Mouse (Mus musculus) MEL (cell line): ENCODE measurements around the gene Mfng. TPM values are rescaled to one million over a fixed set of nuclear protein-coding genes. Genes with fewer than 3 reads are reported as not detected.

Experiments
- DNase-seq: peaks from one replicate; pipeline ENCODE4 v3.0.0; 2011; ENCODE audit warnings: low read depth, low spot score
- H3K27ac ChIP-seq: 2 replicates; pipeline ENCODE4 v1.5.1; 2012; ENCODE audit warnings: low read depth, mild to moderate bottlenecking, control low read depth, low read length, moderate library complexity; ENCODE audit not compliant: control insufficient read depth
- H3K27me3 ChIP-seq, 2 experiments: fragments of 150-350 bp in 1 of 2; sonication (generic) in 1 of 2; 2 replicates each; pipeline ENCODE4 v1.6.1; 2012; ENCODE audit warnings: low read length in 2 of 2, mild to moderate bottlenecking in 2 of 2, improper control_type of control experiment in 1 of 2, moderate library complexity in 1 of 2; ENCODE audit not compliant: insufficient read depth in 2 of 2, control insufficient read depth in 1 of 2
- H3K36me3 ChIP-seq, 2 experiments: 2 replicates each; pipeline ENCODE4 v1.6.1; 2012 to 2014; ENCODE audit warnings: low read length in 2 of 2, improper control_type of control experiment in 1 of 2, inconsistent platforms in 1 of 2, mild to moderate bottlenecking in 1 of 2; ENCODE audit not compliant: insufficient read depth in 2 of 2, control insufficient read depth in 1 of 2
- H3K4me1 ChIP-seq, 2 experiments: fragments of 150-350 bp in 1 of 2; sonication (generic) in 1 of 2; 2 replicates each; pipeline ENCODE4 v1.6.1; 2012; ENCODE audit warnings: low read length in 2 of 2, improper control_type of control experiment in 1 of 2, mild to moderate bottlenecking in 1 of 2; ENCODE audit not compliant: insufficient read depth in 2 of 2, control insufficient read depth in 1 of 2
- H3K4me3 ChIP-seq, 2 experiments: fragments of 150-350 bp in 1 of 2; sonication (generic) in 1 of 2; 2 replicates each; pipeline ENCODE4 v1.5.1; 2012; ENCODE audit warnings: low read depth in 2 of 2, low read length in 2 of 2, mild to moderate bottlenecking in 2 of 2, moderate library complexity in 2 of 2, control low read depth in 1 of 2, improper control_type of control experiment in 1 of 2; ENCODE audit not compliant: control insufficient read depth in 1 of 2, insufficient read depth in 1 of 2
- H3K79me2 ChIP-seq: 2 replicates; pipeline ENCODE4 v1.6.1; 2012; ENCODE audit warnings: mild to moderate bottlenecking, low read length, moderate library complexity; ENCODE audit not compliant: control insufficient read depth, poor library complexity, insufficient read depth
- H3K9ac ChIP-seq: 2 replicates; pipeline ENCODE4 v1.6.1; 2012; ENCODE audit warnings: low read depth, mild to moderate bottlenecking, control low read depth, low read length, moderate library complexity; ENCODE audit not compliant: control insufficient read depth, poor library complexity, severe bottlenecking
- H3K9me3 ChIP-seq: fragments of 150-350 bp; sonication (generic); replicated peaks from 2 replicates; pipeline ENCODE4 v1.6.1; 2012; ENCODE audit warnings: mild to moderate bottlenecking, low read length, improper control_type of control experiment, moderate library complexity; ENCODE audit not compliant: insufficient read depth
- BHLHE40 ChIP-seq: IDR thresholded peaks from 2 replicates; pipeline ENCODE4 v1.6.1; 2012; ENCODE audit warnings: low read depth, mild to moderate bottlenecking, inconsistent platforms, low read length, improper control_type of control experiment, borderline replicate concordance
- CHD2 ChIP-seq: IDR thresholded peaks from 2 replicates; pipeline ENCODE4 v1.6.1; 2011; ENCODE audit warnings: low read length, improper control_type of control experiment
- EP300 ChIP-seq, 2 experiments: IDR thresholded peaks; 2 replicates each; pipeline ENCODE4 v1.6.1; 2011; ENCODE audit warnings: improper control_type of control experiment in 2 of 2, low read length in 2 of 2, low read depth in 1 of 2, mild to moderate bottlenecking in 1 of 2
- ETS1 ChIP-seq: IDR thresholded peaks from 2 replicates; pipeline ENCODE4 v1.6.1; 2012; ENCODE audit warnings: low read depth, mild to moderate bottlenecking, inconsistent platforms, low read length, improper control_type of control experiment, moderate library complexity
- GATA1 ChIP-seq: IDR thresholded peaks from 2 replicates; pipeline ENCODE4 v1.6.1; 2011; ENCODE audit warnings: low read depth, low read length, improper control_type of control experiment
- HCFC1 ChIP-seq: IDR thresholded peaks from 2 replicates; pipeline ENCODE4 v1.6.1; 2012; ENCODE audit warnings: low read depth, mild to moderate bottlenecking, inconsistent platforms, low read length, improper control_type of control experiment, moderate library complexity
- JUND ChIP-seq: IDR thresholded peaks from 2 replicates; pipeline ENCODE4 v1.6.1; 2011; ENCODE audit warnings: low read depth, mild to moderate bottlenecking, improper control_type of control experiment, low read length
- KAT2A ChIP-seq: conservative IDR thresholded peaks from 2 replicates; pipeline ENCODE4 v1.6.1; 2012; ENCODE audit warnings: low read depth, low read length, improper control_type of control experiment, inconsistent platforms
- MAX ChIP-seq: IDR thresholded peaks from 2 replicates; pipeline ENCODE4 v1.6.1; 2011; ENCODE audit warnings: low read length, improper control_type of control experiment
- NELFE ChIP-seq: IDR thresholded peaks from 2 replicates; pipeline ENCODE4 v1.6.1; 2011; ENCODE audit warnings: low read depth, low read length, improper control_type of control experiment
- POLR2AphosphoS2 ChIP-seq: IDR thresholded peaks from 2 replicates; pipeline ENCODE4 v1.6.1; 2011; ENCODE audit warnings: low read length, improper control_type of control experiment
- RCOR1 ChIP-seq: IDR thresholded peaks from 2 replicates; pipeline ENCODE4 v1.6.1; 2012; ENCODE audit warnings: low read depth, mild to moderate bottlenecking, inconsistent platforms, low read length, improper control_type of control experiment
- SIN3A ChIP-seq: IDR thresholded peaks from 2 replicates; pipeline ENCODE4 v1.6.1; 2012; ENCODE audit warnings: low read length, improper control_type of control experiment, inconsistent platforms
- SMC3 ChIP-seq: IDR thresholded peaks from 2 replicates; pipeline ENCODE4 v1.6.1; 2011; ENCODE audit warnings: low read depth, low read length, improper control_type of control experiment
- TAL1 ChIP-seq: IDR thresholded peaks from 2 replicates; pipeline ENCODE4 v1.6.1; 2012; ENCODE audit warnings: mild to moderate bottlenecking, inconsistent platforms, low read length, moderate library complexity, mixed read lengths
- TBP ChIP-seq: IDR thresholded peaks from 2 replicates; pipeline ENCODE4 v1.8.0; 2011; ENCODE audit warnings: low read depth, low read length, improper control_type of control experiment
- TCF12 ChIP-seq: IDR thresholded peaks from 2 replicates; pipeline ENCODE4 v1.6.1; 2014; ENCODE audit warnings: low read depth, mild to moderate bottlenecking, inconsistent platforms, low read length, improper control_type of control experiment, moderate library complexity
- UBTF ChIP-seq: IDR thresholded peaks from 2 replicates; pipeline ENCODE4 v1.6.1; 2012; ENCODE audit warnings: low read depth, mild to moderate bottlenecking, inconsistent platforms, low read length, improper control_type of control experiment, moderate library complexity, borderline replicate concordance; ENCODE audit not compliant: insufficient read depth
- USF2 ChIP-seq, 2 experiments: IDR thresholded peaks; 2 replicates each; pipeline ENCODE4 v1.6.1; 2011 to 2012; ENCODE audit warnings: improper control_type of control experiment in 2 of 2, low read length in 2 of 2, borderline replicate concordance in 1 of 2, inconsistent platforms in 1 of 2, low read depth in 1 of 2, mild to moderate bottlenecking in 1 of 2; ENCODE audit not compliant: insufficient read depth in 1 of 2
- ZMIZ1 ChIP-seq: IDR thresholded peaks from 2 replicates; pipeline ENCODE4 v1.6.1; 2012; ENCODE audit warnings: low read depth, mild to moderate bottlenecking, inconsistent platforms, low read length, improper control_type of control experiment, moderate library complexity
- ZNF384 ChIP-seq: IDR thresholded peaks from 2 replicates; pipeline ENCODE4 v1.6.1; 2012; ENCODE audit warnings: low read depth, mild to moderate bottlenecking, inconsistent platforms, low read length, improper control_type of control experiment
- polyA plus RNA-seq, 2 experiments: library from polyadenylated mRNA; stranded (reverse) in 1 of 2; unstranded in 1 of 2; fragments of >175 nt in 1 of 2; fragments of >200 nt in 1 of 2; gene quantifications; 2 replicates each; pipeline versions ENCODE4 v1.2.1 to v1.2.4; 2012; ENCODE audit warnings: low replicate concordance in 2 of 2, low read depth in 1 of 2; ENCODE audit not compliant: insufficient read length in 2 of 2, insufficient read depth in 1 of 2, missing spikeins in 1 of 2
- total RNA-seq: library from RNA; depleted of rRNA; stranded (reverse); fragments of 300-350 nt; gene quantifications from 2 replicates; pipeline ENCODE4 v1.2.3, GENCODE M21; 2012

The Mfng gene
- total and polyA plus RNA-seq, 3 experiments, result 17.8 to 27.1 TPM; not detected in 1

GRCm38 (mm10) chr15:78758132-78758531, 15.1 kb downstream of the Mfng start:
- no peak for DNase-seq
- H3K36me3 ChIP-seq, result no peaks in the 10 kb centered on the region
- no peaks in the 10 kb centered on the region for H3K9me3 ChIP-seq
- H3K9ac ChIP-seq, result no peak overlapping the region
- no peaks in the 10 kb centered on the region for H3K79me2 ChIP-seq
- no peaks in the 10 kb centered on the region for H3K4me1 ChIP-seq
- TF ChIP-seq POLR2AphosphoS2 (no peak), ETS1 (no peak), CHD2 (no peak), MAX (no peak), BHLHE40 (no peak), SIN3A (no peak), RCOR1 (no peak), TAL1 (no peak), ZMIZ1 (no peak), UBTF (no peak)
- TF ChIP-seq, all 39 proteins: peak for 0
- no peak overlapping the region for H3K4me3 ChIP-seq
- H3K27ac ChIP-seq, result no peak overlapping the region
- H3K27me3 ChIP-seq, result no peaks in the 10 kb centered on the region

DNA sequence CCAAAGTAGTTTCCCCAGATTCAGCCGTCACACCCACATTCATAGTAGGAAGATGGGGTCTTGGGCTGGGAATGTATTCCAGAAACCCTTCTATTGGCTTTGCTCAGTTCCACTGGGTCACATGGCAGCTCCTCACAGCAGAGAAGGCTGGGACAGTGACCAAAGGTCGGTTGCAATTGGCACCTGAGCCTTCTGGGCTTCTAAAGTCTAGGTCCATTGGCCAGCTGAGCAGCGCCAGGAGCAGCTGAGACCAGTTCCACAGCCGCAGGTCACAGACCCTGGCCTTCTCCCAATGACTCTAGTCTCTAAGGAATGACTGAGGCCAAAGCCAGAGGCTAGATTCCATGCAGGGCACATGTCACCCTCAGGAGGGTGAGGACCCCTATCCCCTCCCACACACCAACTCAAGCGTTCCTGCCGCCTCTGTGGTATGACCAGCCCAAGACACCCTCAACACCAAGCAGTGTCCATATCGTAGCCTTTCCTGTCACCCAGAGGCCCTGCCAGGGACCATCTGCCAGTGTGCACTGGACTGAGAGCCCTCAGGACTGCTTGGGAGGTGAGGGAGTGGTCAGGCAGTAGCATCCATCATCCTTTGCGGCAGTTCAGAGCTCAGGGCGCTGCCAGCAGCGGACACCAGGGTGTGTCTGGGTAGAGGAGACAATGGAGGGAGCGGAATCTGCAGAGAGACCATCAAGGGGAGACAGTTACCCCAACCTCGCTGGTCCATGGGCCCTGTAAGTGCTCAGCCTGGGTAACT, 17.1 kb downstream of the Mfng start:
- no peaks in the 10 kb centered on the region for H3K27me3 ChIP-seq
- no peak overlapping the region for H3K27ac ChIP-seq
- H3K9me3 ChIP-seq, result no peaks in the 10 kb centered on the region
- H3K4me3 ChIP-seq, result no peak overlapping the region
- no peak overlapping the region for H3K9ac ChIP-seq
- TF ChIP-seq RCOR1 (no peak), TBP (no peak), MAX (no peak), KAT2A (no peak), GATA1 (no peak), JUND (no peak)
- TF ChIP-seq, all 39 proteins: peak for 0
- DNase-seq, result no peak
- H3K4me1 ChIP-seq, result no peaks in the 10 kb centered on the region
- H3K79me2 ChIP-seq, result no peaks in the 10 kb centered on the region
- no peaks in the 10 kb centered on the region for H3K36me3 ChIP-seq

DNA sequence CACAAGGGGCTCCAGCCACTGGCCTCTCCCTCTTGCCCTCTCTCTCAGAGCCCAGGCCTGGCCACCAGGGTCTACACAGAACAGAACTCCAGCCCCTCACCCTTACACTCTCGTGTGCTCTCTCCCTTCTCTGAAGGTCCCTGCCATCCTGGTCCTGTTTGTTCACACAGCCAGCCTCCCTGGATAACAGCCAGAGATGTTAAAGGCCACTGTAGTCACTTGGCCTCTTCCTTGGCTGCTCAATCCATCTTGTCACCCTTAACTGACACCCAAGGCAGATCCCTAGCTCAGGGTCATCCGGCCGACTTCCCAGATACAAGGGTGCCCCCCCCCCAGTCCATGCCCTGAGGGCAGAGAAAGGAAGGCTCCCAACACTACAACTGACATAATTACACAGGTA, 18.0 kb downstream of the Mfng start:
- no peaks in the 10 kb centered on the region for H3K9me3 ChIP-seq
- no peak for DNase-seq
- no peak overlapping the region for H3K9ac ChIP-seq
- no peaks in the 10 kb centered on the region for H3K36me3 ChIP-seq
- H3K27me3 ChIP-seq, result no peaks in the 10 kb centered on the region
- TF ChIP-seq ZNF384, result no peak
- no peak for TF ChIP-seq USF2 (IDR thresholded peaks at IDR 0.05; ENCODE audit: borderline replicate concordance in 1 of 2, insufficient read depth in 1 of 2, low read depth in 1 of 2, low read length in 2 of 2)
- no peak for TF ChIP-seq TAL1
- no peak for TF ChIP-seq SIN3A
- TF ChIP-seq SMC3, result no peak
- no peak for TF ChIP-seq MAX
- TF ChIP-seq KAT2A, result no peak
- TF ChIP-seq TCF12, result no peak
- TF ChIP-seq NELFE, result no peak
- no peak for TF ChIP-seq RCOR1
- no peak for TF ChIP-seq JUND
- TF ChIP-seq HCFC1, result no peak
- TF ChIP-seq EP300 (IDR thresholded peaks at IDR 0.05; ENCODE audit: low read depth in 1 of 2, low read length in 2 of 2), result no peak
- H3K27ac ChIP-seq, result no peak overlapping the region
- H3K79me2 ChIP-seq, result no peaks in the 10 kb centered on the region
- H3K4me3 ChIP-seq, result no peak overlapping the region
- H3K4me1 ChIP-seq, result no peaks in the 10 kb centered on the region
